8 mouse cellular contexts compared by ENCODE assay signal in genomic region chr2:165876201-165876918, GRCm38 (mm10). TPM values are rescaled to one million over a fixed set of nuclear protein-coding genes. Genes with fewer than 3 reads are reported as not detected.
DNase-seq lines count a peak whose midpoint lies in the region; ATAC-seq lines count a peak whose summit lies in the region.

No protein-coding gene starts in this region.

- WGBS in limb, embryonic 13.5 days = 37% methylated on average over 8 of the region's 8 CpGs

- H3K9ac ChIP-seq in limb, embryonic 13.5 days = peak overlapping the region; percentile 13; the same call in 1 of the 2 replicates

- peaks cover 30% of the 10 kb centered on the region for H3K36me3 ChIP-seq in limb, embryonic 13.5 days

- no peaks in the 10 kb centered on the region for H3K27me3 ChIP-seq in limb, embryonic 13.5 days

- no peak overlapping the region for H3K4me3 ChIP-seq in limb, embryonic 13.5 days

- peak; percentile 36 to 71 for DNase-seq in adrenal gland, adult (ENCODE audit: inconsistent age in 2 of 2, low spot score in 1 of 2)
- DNase-seq in adrenal gland, postnatal 10 days = no peak
- DNase-seq in right cerebral cortex, adult 18-20 months = peak; percentile 62
- DNase-seq in right cerebral cortex, postnatal 25 days = no peak
- DNase-seq in T-cell, adult 2 months (ENCODE audit: low spot score) = no peak
- no peak for DNase-seq in urinary bladder, adult 2 months (ENCODE audit: low spot score)

- H3K9me3 ChIP-seq in limb, embryonic 13.5 days = no peaks in the 10 kb centered on the region

- no peak for ATAC-seq in limb, embryonic 13.5 days (ENCODE audit: low FRiP score, low read depth)
- no peak for ATAC-seq in megakaryocyte progenitor cell, adult 5-6 weeks (replicated peaks; ENCODE audit: poor library complexity)

- H3K4me1 ChIP-seq in limb, embryonic 13.5 days = peaks cover 84% of the 10 kb centered on the region

- peak overlapping the region; percentile 51 for H3K4me2 ChIP-seq in limb, embryonic 13.5 days (replicated peaks)

- H3K27ac ChIP-seq in limb, embryonic 13.5 days = peak overlapping the region; percentile 52

RNA-seq across cellular contexts. Expression of gene Zmynd8, which starts 22.5 kb away (rescaled TPM):
- total RNA-seq in adrenal gland, postnatal 10 days (2021) = 10 to 100 TPM; 39.8 to 57.2 TPM
- polyA plus RNA-seq in limb, embryonic 13.5 days (2015; fragmentation: Nextera tagmentation; extraction: Ambion mirVana) = 59.4 and 65.7 TPM in 2 replicates
- polyA plus RNA-seq in urinary bladder, adult 2 months (2012; rRNA removed) = 35.3 and 46.7 TPM in 2 replicates
- total RNA-seq in megakaryocyte progenitor cell, adult 5-6 weeks (2015) = 44.6 and 49.9 TPM in 2 replicates
- total RNA-seq in megakaryocyte progenitor cell, adult 5-6 weeks (2017) = 32.1 and 35.8 TPM in 2 replicates

Comparison
In these comparisons a context has a peak if more than half of its experiments do, and no peak if none do; other contexts are left out.
1. DNase-seq: peak in adrenal gland, adult (2 of 2) and right cerebral cortex, adult 18-20 months (single experiment); none in adrenal gland, postnatal 10 days (single experiment), right cerebral cortex, postnatal 25 days (single experiment), T-cell, adult 2 months (single experiment) and urinary bladder, adult 2 months (single experiment).